9 mouse cellular contexts compared by ENCODE assay signal in the genomic region with DNA sequence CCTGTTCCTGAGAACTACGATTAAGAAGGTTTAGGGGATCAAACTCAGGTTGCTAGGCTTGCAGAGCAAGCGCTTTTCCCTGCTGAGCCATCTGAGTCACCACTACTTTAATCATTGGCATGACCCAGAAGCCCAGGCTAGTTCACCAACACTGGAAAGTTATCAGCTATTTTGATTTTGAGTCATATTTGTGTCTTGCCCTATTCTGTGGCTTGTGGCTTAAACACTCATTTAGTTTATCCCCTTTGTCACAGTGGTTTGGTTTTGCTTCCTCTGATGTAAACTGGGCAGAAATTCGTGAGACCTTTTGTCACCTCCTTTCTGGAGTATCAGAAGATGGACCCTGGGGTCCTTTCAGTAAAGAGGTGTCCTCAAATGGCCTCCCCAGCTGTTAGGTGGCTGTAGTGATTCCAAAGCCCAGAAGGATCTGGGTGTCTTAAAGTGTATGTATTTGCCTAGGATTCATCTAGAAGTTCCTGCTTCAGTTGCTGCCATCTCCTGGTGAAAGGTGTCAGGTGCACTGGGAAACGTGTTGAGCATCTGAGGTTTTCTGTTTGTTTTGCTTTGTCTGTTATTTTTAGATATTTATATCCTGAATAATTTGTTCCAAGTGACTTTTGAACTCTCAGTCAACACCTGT. TPM values are rescaled to one million over a fixed set of nuclear protein-coding genes. Genes with fewer than 3 reads are reported as not detected.
DNase-seq lines count a peak whose midpoint lies in the region; ATAC-seq and TF ChIP-seq lines count a peak whose summit lies in the region.
"Had no signal": no experiment of that assay in that cellular context is flagged by ENCODE, and none has a peak within 500 bp of the region (broad histone marks: within the 10 kb centered on the region; RNA-seq: fewer than 3 reads in every experiment).

No protein-coding gene starts in this region.

- ATAC-seq in frontal cortex, adult (ENCODE audit: low TSS enrichment), result peak; percentile 93
- ATAC-seq in lung, embryonic 14.5 days (ENCODE audit: insufficient read depth), result no peak
- peak; percentile 65 for ATAC-seq in megakaryocyte progenitor cell, adult 5-6 weeks (replicated peaks; ENCODE audit: poor library complexity)
- ATAC-seq: inflammation-experienced regulatory T-cells, adult 6 months had no signal

- no peaks in the 10 kb centered on the region for H3K9me3 ChIP-seq in lung, embryonic 14.5 days (ENCODE audit: low read depth, low read length)

- WGBS in lung, embryonic 14.5 days, result 61% methylated on average over 4 of the region's 4 CpGs

- no peaks in the 10 kb centered on the region for H3K27me3 ChIP-seq in lung, embryonic 14.5 days (ENCODE audit: insufficient read depth, low read length)

- no peak overlapping the region for H3K27ac ChIP-seq in lung, embryonic 14.5 days (ENCODE audit: low read depth)

- no peak overlapping the region for H3K4me3 ChIP-seq in lung, embryonic 14.5 days (ENCODE audit: low read depth, low read length)

- H3K36me3 ChIP-seq in lung, embryonic 14.5 days (ENCODE audit: insufficient read depth), result no peaks in the 10 kb centered on the region

- peak; percentile 54 for TF ChIP-seq CTCF in lung, embryonic 14.5 days (IDR thresholded peaks at IDR 0.05; ENCODE audit: low read depth)

- no peak for DNase-seq in frontal cortex, postnatal 10 days (ENCODE audit: low spot score in 2 of 2)
- peak; percentile 60 for DNase-seq in lung, embryonic 14.5 days
- DNase-seq in lung, adult 18-20 months, result no peak
- DNase-seq in brain, adult 2 months (ENCODE audit: low read depth, low spot score), result peak; percentile 60
- no peak for DNase-seq in T-cell, adult 2 months (ENCODE audit: low spot score)
- DNase-seq in gastrocnemius, adult 18-20 months (ENCODE audit: low spot score), result no peak

- H3K4me1 ChIP-seq in lung, embryonic 14.5 days (ENCODE audit: insufficient read depth), result no peaks in the 10 kb centered on the region

- no peak overlapping the region for H3K4me2 ChIP-seq in lung, embryonic 14.5 days

- H3K9ac ChIP-seq in lung, embryonic 14.5 days, result no peak overlapping the region

RNA-seq across cellular contexts. Expression of gene Rasd2, which starts 20.3 kb away (rescaled TPM):
- polyA plus RNA-seq in lung, embryonic 14.5 days (2014; fragmentation: Nextera tagmentation; extraction: Ambion mirVana), result 0.78 and 1.2 TPM in 2 replicates
- 0.12 TPM in 1 of 2 replicates, not detected in the other for total RNA-seq in megakaryocyte progenitor cell, adult 5-6 weeks (2015)
- total RNA-seq in megakaryocyte progenitor cell, adult 5-6 weeks (2017), result 0.04 TPM in 1 of 2 replicates, not detected in the other
- total RNA-seq in gastrocnemius, adult 18-20 months (2021), result 10 to 100 TPM; 65.5 to 99.9 TPM

Comparison
In these comparisons a context has a peak if more than half of its experiments do, and no peak if none do; other contexts are left out.
1. DNase-seq: peak in lung, embryonic 14.5 days (single experiment) and brain, adult 2 months (single experiment); none in frontal cortex, postnatal 10 days (0 of 2), lung, adult 18-20 months (0 of 2), T-cell, adult 2 months (single experiment) and gastrocnemius, adult 18-20 months (single experiment).
2. RNA of gene Rasd2, which starts 20.3 kb away (total RNA-seq): 65.5 to 99.9 TPM in gastrocnemius, adult 18-20 months; 0.04 to 0.12 TPM in megakaryocyte progenitor cell, adult 5-6 weeks; every median in the first group is over 10 times any median in the second.